Mouse (Mus musculus): ENCODE measurements around the gene Kpna3. TPM values are rescaled to one million over a fixed set of nuclear protein-coding genes. Genes with fewer than 3 reads are reported as not detected.
"Not testable (repeated sequence)": the region's sequence is repeated elsewhere in the genome, so short reads cannot be mapped to it uniquely, and the experiment has no call there.

Gene Kpna3
- polyA plus RNA-seq, 1 experiment from 2014 or later: 122 TPM

- no peaks in the 10 kb centered on the region; the same call in 1 of the 2 replicates for H3K4me1 ChIP-seq (ENCODE audit: control insufficient read depth, insufficient read depth, low read length)
- 27% methylated on average over 19 of the region's 19 CpGs for WGBS
- H3K36me3 ChIP-seq (replicated peaks; ENCODE audit: control insufficient read depth, insufficient read depth, low read depth, low read length): no peaks in the 10 kb centered on the region
- peak overlapping the region; percentile 34 for H3K9ac ChIP-seq (replicated peaks; ENCODE audit: low read length)
- ATAC-seq (replicated peaks; ENCODE audit: insufficient number of reproducible peaks, low FRiP score, low TSS enrichment, low read depth): peak; percentile 57
- peak; percentile 67 for DNase-seq (ENCODE audit: low spot score)
- no peaks in the 10 kb centered on the region for H3K27me3 ChIP-seq (ENCODE audit: control insufficient read depth, insufficient read depth, low read length)
- H3K4me3 ChIP-seq (ENCODE audit: low read depth, low read length): peak overlapping the region; percentile 14; the same call in 1 of the 2 replicates
- no peaks in the 10 kb centered on the region; the same call in 1 of the 2 replicates for H3K9me3 ChIP-seq (replicated peaks; ENCODE audit: control insufficient read depth, low read length)
- H3K4me2 ChIP-seq (ENCODE audit: low read depth, low read length): peak overlapping the region; percentile 41
- H3K27ac ChIP-seq (replicated peaks; ENCODE audit: low read depth, low read length): no peak overlapping the region
Observed at GRCm38 (mm10) chr14:61327618-61328450, 111.8 kb downstream of the Kpna3 start.

- not testable (repeated sequence) for H3K9me3 ChIP-seq (replicated peaks; ENCODE audit: control insufficient read depth, low read length); H3K27ac ChIP-seq (replicated peaks; ENCODE audit: low read depth, low read length); H3K9ac ChIP-seq (replicated peaks; ENCODE audit: low read length); ATAC-seq (replicated peaks; ENCODE audit: insufficient number of reproducible peaks, low FRiP score, low TSS enrichment, low read depth); H3K4me2 ChIP-seq (ENCODE audit: low read depth, low read length); H3K4me1 ChIP-seq (ENCODE audit: control insufficient read depth, insufficient read depth, low read length); H3K4me3 ChIP-seq (ENCODE audit: low read depth, low read length); DNase-seq (ENCODE audit: low spot score); H3K27me3 ChIP-seq (ENCODE audit: control insufficient read depth, insufficient read depth, low read length); H3K36me3 ChIP-seq (replicated peaks; ENCODE audit: control insufficient read depth, insufficient read depth, low read depth, low read length)
- WGBS: 14% methylated on average over 6 of the region's 6 CpGs
Observed at GRCm38 (mm10) chr14:61327007-61327406, 112.7 kb downstream of the Kpna3 start.

GRCm38 (mm10) chr14:61322740-61323139 is 116.9 kb downstream of the Kpna3 start:
- no peak for ATAC-seq (replicated peaks; ENCODE audit: insufficient number of reproducible peaks, low FRiP score, low TSS enrichment, low read depth)
- no peak overlapping the region for H3K4me3 ChIP-seq (ENCODE audit: low read depth, low read length)
- H3K36me3 ChIP-seq (replicated peaks; ENCODE audit: control insufficient read depth, insufficient read depth, low read depth, low read length): no peaks in the 10 kb centered on the region
- WGBS: 94% methylated on average over 1 of the region's 1 CpGs
- no peak overlapping the region for H3K4me2 ChIP-seq (ENCODE audit: low read depth, low read length)
- H3K4me1 ChIP-seq (ENCODE audit: control insufficient read depth, insufficient read depth, low read length): no peaks in the 10 kb centered on the region; the same call in 1 of the 2 replicates
- no peak overlapping the region for H3K27ac ChIP-seq (replicated peaks; ENCODE audit: low read depth, low read length)
- H3K9ac ChIP-seq (replicated peaks; ENCODE audit: low read length): no peak overlapping the region
- no peaks in the 10 kb centered on the region; the same call in 1 of the 2 replicates for H3K9me3 ChIP-seq (replicated peaks; ENCODE audit: control insufficient read depth, low read length)
- no peaks in the 10 kb centered on the region for H3K27me3 ChIP-seq (ENCODE audit: control insufficient read depth, insufficient read depth, low read length)
- no peak for DNase-seq (ENCODE audit: low spot score)

GRCm38 (mm10) chr14:61321200-61321599 is 118.5 kb downstream of the Kpna3 start:
- Histone ChIP-seq H3K4me3 (ENCODE audit: low read depth, low read length) (no peak overlapping the region), H3K36me3 (replicated peaks; ENCODE audit: control insufficient read depth, insufficient read depth, low read depth, low read length) (no peaks in the 10 kb centered on the region), H3K27ac (replicated peaks; ENCODE audit: low read depth, low read length) (no peak overlapping the region), H3K9me3 (replicated peaks; ENCODE audit: control insufficient read depth, low read length) (no peaks in the 10 kb centered on the region; the same call in 1 of the 2 replicates), H3K4me1 (ENCODE audit: control insufficient read depth, insufficient read depth, low read length) (no peaks in the 10 kb centered on the region), H3K9ac (replicated peaks; ENCODE audit: low read length) (no peak overlapping the region), H3K4me2 (ENCODE audit: low read depth, low read length) (no peak overlapping the region), H3K27me3 (ENCODE audit: control insufficient read depth, insufficient read depth, low read length) (no peaks in the 10 kb centered on the region)
- whole genome bisulfite sequencing: 86% methylated on average over 4 of the region's 4 CpGs
- DNase-seq (ENCODE audit: low spot score) (no peak), ATAC-seq (replicated peaks; ENCODE audit: insufficient number of reproducible peaks, low FRiP score, low TSS enrichment, low read depth) (no peak)

GRCm38 (mm10) chr14:61320765-61321164 is 118.9 kb downstream of the Kpna3 start:
- Histone ChIP-seq H3K9ac (replicated peaks; ENCODE audit: low read length) (no peak overlapping the region), H3K9me3 (replicated peaks; ENCODE audit: control insufficient read depth, low read length) (no peaks in the 10 kb centered on the region; the same call in 1 of the 2 replicates), H3K4me3 (ENCODE audit: low read depth, low read length) (no peak overlapping the region), H3K36me3 (replicated peaks; ENCODE audit: control insufficient read depth, insufficient read depth, low read depth, low read length) (no peaks in the 10 kb centered on the region), H3K27me3 (ENCODE audit: control insufficient read depth, insufficient read depth, low read length) (no peaks in the 10 kb centered on the region), H3K4me1 (ENCODE audit: control insufficient read depth, insufficient read depth, low read length) (no peaks in the 10 kb centered on the region), H3K4me2 (ENCODE audit: low read depth, low read length) (no peak overlapping the region), H3K27ac (replicated peaks; ENCODE audit: low read depth, low read length) (no peak overlapping the region)
- ATAC-seq (replicated peaks; ENCODE audit: insufficient number of reproducible peaks, low FRiP score, low TSS enrichment, low read depth) (no peak), DNase-seq (ENCODE audit: low spot score) (no peak)
- WGBS: 79% methylated on average over 1 of the region's 1 CpGs

- WGBS: 26% methylated on average over 4 of the region's 4 CpGs
Observed at GRCm38 (mm10) chr14:61316861-61317260, 122.8 kb downstream of the Kpna3 start.

More at GRCm38 (mm10) chr14:61316861-61317260, 122.8 kb downstream of the Kpna3 start:
- ATAC-seq (replicated peaks; ENCODE audit: insufficient number of reproducible peaks, low FRiP score, low TSS enrichment, low read depth) (0 out of 2 replicates have a peak, but pooled peaks have one; percentile 18), DNase-seq (ENCODE audit: low spot score) (peak; percentile 82)
- H3K27ac ChIP-seq (replicated peaks; ENCODE audit: low read depth, low read length): no peak overlapping the region
- no peak overlapping the region for H3K4me3 ChIP-seq (ENCODE audit: low read depth, low read length)
- no peak overlapping the region for H3K4me2 ChIP-seq (ENCODE audit: low read depth, low read length)
- no peaks in the 10 kb centered on the region for H3K36me3 ChIP-seq (replicated peaks; ENCODE audit: control insufficient read depth, insufficient read depth, low read depth, low read length)
- H3K9ac ChIP-seq (replicated peaks; ENCODE audit: low read length): no peak overlapping the region
- H3K4me1 ChIP-seq (ENCODE audit: control insufficient read depth, insufficient read depth, low read length): no peaks in the 10 kb centered on the region
- H3K27me3 ChIP-seq (ENCODE audit: control insufficient read depth, insufficient read depth, low read length): no peaks in the 10 kb centered on the region
- no peaks in the 10 kb centered on the region for H3K9me3 ChIP-seq (replicated peaks; ENCODE audit: control insufficient read depth, low read length)

Other genes starting within 250 kb of the Kpna3 start
- gene Sgcg, start 181.4 kb downstream of the Kpna3 start, polyA plus RNA-seq (2014; fragmentation: Nextera tagmentation; extraction: Ambion mirVana): 0.15 and 0.50 TPM in 2 replicates
- 0.74 and 0.84 TPM in 2 replicates for gene Arl11, start 130.1 kb downstream of the Kpna3 start, polyA plus RNA-seq (2014; fragmentation: Nextera tagmentation; extraction: Ambion mirVana)
- 9.7 and 10.8 TPM in 2 replicates for gene Ebpl, start 79.4 kb downstream of the Kpna3 start, polyA plus RNA-seq (2014; fragmentation: Nextera tagmentation; extraction: Ambion mirVana)
- 18.1 and 19.0 TPM in 2 replicates for gene Spryd7, start 117.0 kb upstream of the Kpna3 start, polyA plus RNA-seq (2014; fragmentation: Nextera tagmentation; extraction: Ambion mirVana)
- 25.7 and 28.2 TPM in 2 replicates for gene Trim13, start 158.4 kb upstream of the Kpna3 start, polyA plus RNA-seq (2014; fragmentation: Nextera tagmentation; extraction: Ambion mirVana)
- 0.53 and 0.89 TPM in 2 replicates for gene Kcnrg, start 167.6 kb upstream of the Kpna3 start, polyA plus RNA-seq (2014; fragmentation: Nextera tagmentation; extraction: Ambion mirVana)

Measured in embryonic facial prominence, embryonic 11.5 days (tissue).